Mouse (Mus musculus) liver, embryonic 14.5 days (tissue): ENCODE data around the gene Slc33a1. TPM values are rescaled to one million over a fixed set of nuclear protein-coding genes. Genes with fewer than 3 reads are reported as not detected.

ENCODE experiments used
- ATAC-seq: fragments of 200-750 bp; cut with Nextera tagmentation; 2 replicates; pipeline ENCODE4 v1.8.0; 2017; ENCODE audit warnings: moderate number of reproducible peaks, mild to moderate bottlenecking, moderate library complexity; ENCODE audit not compliant: insufficient read depth
- DNase-seq, 3 experiments: peaks; one replicate each; pipeline ENCODE4 v3.0.0-alpha.2; 2012 to 2013; ENCODE audit warnings: low read depth in 3 of 3, low spot score in 3 of 3
- H3K27ac ChIP-seq: fragments of 300-500 bp; sonication (generic); 2 replicates; pipeline ENCODE4 v1.5.1; 2014; ENCODE audit warnings: moderate library complexity, mild to moderate bottlenecking, control low read depth, inconsistent platforms
- H3K27me3 ChIP-seq: fragments of 300-500 bp; sonication (generic); 2 replicates; pipeline ENCODE4 v1.6.1; 2014; ENCODE audit warnings: mild to moderate bottlenecking, low read length, moderate library complexity; ENCODE audit not compliant: control insufficient read depth, insufficient read depth
- H3K36me3 ChIP-seq: fragments of 300-500 bp; sonication (generic); replicated peaks from 2 replicates; pipeline ENCODE4 v1.6.1; 2014; ENCODE audit warnings: low read depth; ENCODE audit not compliant: control insufficient read depth, insufficient read depth
- H3K4me1 ChIP-seq, 2 experiments: fragments of 200-500 bp in 1 of 2; fragments of 300-500 bp in 1 of 2; sonication (generic) in 1 of 2; replicated peaks; 2 replicates each; pipeline ENCODE4 v1.6.1; 2012 to 2014; ENCODE audit warnings: antibody characterized with exemption in 1 of 2, inconsistent platforms in 1 of 2, low read length in 1 of 2; ENCODE audit not compliant: control insufficient read depth in 2 of 2, insufficient read depth in 2 of 2
- H3K4me2 ChIP-seq: fragments of 300-500 bp; sonication (generic); 2 replicates; pipeline ENCODE4 v1.6.1; 2014; ENCODE audit warnings: low read depth, mild to moderate bottlenecking, control low read depth, moderate library complexity
- H3K4me3 ChIP-seq, 2 experiments: fragments of 200-500 bp in 1 of 2; fragments of 300-500 bp in 1 of 2; sonication (generic) in 1 of 2; 2 replicates each; pipeline ENCODE4 v1.5.1; 2012 to 2014; ENCODE audit warnings: low read depth in 2 of 2, low read length in 2 of 2, mild to moderate bottlenecking in 2 of 2, control low read depth in 1 of 2, inconsistent platforms in 1 of 2, moderate library complexity in 1 of 2; ENCODE audit not compliant: insufficient read depth in 1 of 2
- H3K9ac ChIP-seq: fragments of 300-500 bp; sonication (generic); replicated peaks from 2 replicates; pipeline ENCODE4 v1.6.1; 2014; ENCODE audit warnings: mild to moderate bottlenecking, control low read depth, moderate library complexity
- H3K9me3 ChIP-seq: fragments of 300-500 bp; sonication (generic); 2 replicates; pipeline ENCODE4 v1.6.1; 2016; ENCODE audit warnings: low read length, mixed read lengths; ENCODE audit not compliant: control insufficient read depth
- CTCF ChIP-seq: IDR thresholded peaks from 2 replicates; pipeline ENCODE4 v1.5.1; 2016; ENCODE audit warnings: antibody characterized with exemption, low read depth, control low read depth
- EP300 ChIP-seq: IDR thresholded peaks from 2 replicates; pipeline ENCODE4 v1.6.1; 2016; ENCODE audit warnings: antibody characterized with exemption, low read depth
- WGBS: fragments of 180-500 bp; shearing (Covaris S2); extraction: QIAGEN DNeasy Blood & Tissue Kit; methylation state at CpG from one replicate; pipeline ENCODE4 v1.1.7; 2014; ENCODE audit not compliant: insufficient replicate concordance; 5-methylcytosine and 5-hydroxymethylcytosine counted together
- polyA plus RNA-seq, 2 experiments: library from polyadenylated mRNA; depleted of rRNA in 1 of 2; stranded (reverse) in 1 of 2; unstranded in 1 of 2; fragments of >200 nt; fragmentation: Nextera tagmentation in 1 of 2; extraction: Ambion mirVana in 1 of 2; gene quantifications; 2 replicates each; pipeline versions ENCODE4 v1.2.1 to v1.2.3; 2012 to 2014

Slc33a1 gene
- polyA plus RNA-seq, 2 experiments, result 6.0 to 9.8 TPM

DNA sequence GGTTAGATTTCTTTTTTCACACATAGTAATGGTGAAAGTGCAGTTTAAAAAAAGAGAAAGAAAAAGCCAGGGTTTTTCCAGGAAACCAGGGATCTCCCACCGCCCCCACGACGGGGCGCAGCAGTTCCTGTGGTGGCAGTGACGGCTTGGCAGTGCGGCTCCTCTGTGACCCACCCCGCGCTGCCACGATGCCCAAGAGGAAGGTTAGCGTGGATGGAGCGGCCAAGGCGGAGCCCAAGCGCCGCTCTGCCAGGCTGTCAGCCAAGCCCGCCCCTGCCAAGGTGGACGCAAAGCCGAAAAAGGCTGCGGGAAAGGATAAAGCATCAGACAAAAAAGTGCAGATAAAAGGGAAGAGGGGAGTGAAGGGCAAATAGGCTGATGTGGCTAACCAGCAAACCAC lies 59.3 kb downstream of the Slc33a1 start:
- Histone ChIP-seq H3K36me3 (no peaks in the 10 kb centered on the region), H3K27ac (no peak overlapping the region), H3K4me1 (no peaks in the 10 kb centered on the region), H3K4me2 (peak overlapping the region; percentile 36), H3K9me3 (no peaks in the 10 kb centered on the region), H3K4me3 (peak overlapping the region; percentile 6 to 18; a peak in 1 of 4 replicates), H3K27me3 (peaks cover 4% of the 10 kb centered on the region; the same call in 1 of the 2 replicates), H3K9ac (no peak overlapping the region)
- ATAC-seq (no peak), DNase-seq (no peak)
- TF ChIP-seq EP300 (no peak), CTCF (no peak)
- WGBS, result 1% methylated on average over 18 of the region's 18 CpGs

DNA sequence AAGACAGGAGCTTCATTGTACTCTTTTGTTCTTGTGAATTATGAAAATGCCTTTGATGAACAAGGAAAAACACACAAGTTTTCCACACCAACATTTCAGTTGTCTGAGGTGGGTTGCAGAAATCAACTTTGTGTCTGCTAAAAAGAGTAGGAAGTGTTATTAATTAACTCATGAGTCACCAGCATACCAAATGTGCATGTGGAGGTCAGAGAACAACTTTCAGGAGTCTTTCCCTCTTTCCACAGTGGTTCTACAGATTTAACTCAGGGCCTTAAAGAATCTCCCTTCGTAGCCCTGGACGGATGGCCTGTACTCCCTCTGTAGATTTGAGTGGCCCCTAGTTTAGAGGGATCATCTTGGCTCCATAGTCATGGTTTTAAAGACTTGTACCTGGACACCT lies 60.4 kb downstream of the Slc33a1 start:
- Histone ChIP-seq H3K27me3 (peaks cover 11% of the 10 kb centered on the region; the same call in 1 of the 2 replicates), H3K36me3 (no peaks in the 10 kb centered on the region), H3K4me3 (no peak overlapping the region), H3K27ac (no peak overlapping the region), H3K4me1 (no peaks in the 10 kb centered on the region), H3K9me3 (no peaks in the 10 kb centered on the region), H3K9ac (no peak overlapping the region), H3K4me2 (no peak overlapping the region)
- 58% methylated on average over 2 of the region's 2 CpGs for WGBS
- ATAC-seq (no peak), DNase-seq (no peak)
- TF ChIP-seq CTCF, result no peak

DNA sequence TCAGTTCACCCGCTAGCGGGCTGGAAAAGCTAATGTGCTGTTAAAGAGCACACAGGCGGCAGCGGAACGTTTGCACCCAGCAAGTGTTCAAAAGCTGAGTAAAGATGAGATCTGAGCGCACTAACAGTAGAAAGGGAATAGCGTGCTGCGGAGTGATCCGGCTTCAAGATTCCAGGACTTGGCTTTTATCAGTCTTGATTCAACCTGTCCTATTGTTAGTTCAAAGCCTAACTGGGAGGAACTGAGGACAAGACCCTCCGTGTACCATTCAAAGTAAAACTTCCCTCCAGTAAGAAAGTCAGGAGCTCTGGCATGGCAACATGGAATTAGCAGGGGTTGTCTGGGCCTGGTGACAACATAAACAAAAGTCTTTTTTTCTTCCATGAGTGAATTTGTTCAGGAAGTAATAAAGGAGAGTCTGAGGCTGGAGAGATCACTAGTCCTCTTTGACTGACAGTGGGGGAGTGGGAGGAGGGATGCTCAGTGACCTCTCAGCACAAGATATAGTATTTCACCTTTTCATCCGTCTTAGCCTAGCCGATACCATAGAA lies 64.5 kb downstream of the Slc33a1 start:
- TF ChIP-seq CTCF (no peak), EP300 (no peak)
- Histone ChIP-seq H3K4me1 (0 out of 4 replicates have a peak, but pooled peaks cover 0 to 1% of the 10 kb centered on the region in 2 experiments), H3K4me3 (no peak overlapping the region), H3K36me3 (no peaks in the 10 kb centered on the region), H3K9ac (no peak overlapping the region), H3K27ac (no peak overlapping the region), H3K4me2 (peak overlapping the region; percentile 59), H3K9me3 (no peaks in the 10 kb centered on the region), H3K27me3 (peaks cover 22% of the 10 kb centered on the region)
- DNase-seq, result no peak
- 7% methylated on average over 12 of the region's 12 CpGs for WGBS
- ATAC-seq, result no peak

DNA sequence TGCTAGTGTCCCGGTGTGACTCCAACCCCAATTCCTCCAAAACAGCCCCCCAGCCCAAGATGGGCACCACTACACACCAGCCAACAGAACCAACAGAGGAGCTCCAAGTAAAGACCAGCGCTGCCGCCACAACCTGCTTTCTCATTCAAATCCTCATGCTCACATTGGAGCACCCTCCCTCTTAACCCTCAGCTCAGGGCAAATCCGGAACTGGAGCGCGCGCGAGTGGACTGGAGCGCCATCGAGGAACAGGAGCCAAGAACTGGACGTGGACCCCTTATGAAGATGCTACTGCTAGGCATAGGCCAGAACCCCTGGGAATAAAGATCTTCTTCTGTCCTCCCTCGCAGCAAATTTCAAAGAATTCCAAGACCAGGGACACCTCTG lies 65.3 kb downstream of the Slc33a1 start, which contains the start of gene Plch1:
TSS of gene Plch1 (minus strand) at position 164 of the 387 bp plus-strand sequence.
- H3K27ac ChIP-seq, result no peak within 1 kb of the TSS
- H3K9ac ChIP-seq, result no peak within 1 kb of the TSS
- peak within 1 kb of the TSS; percentile 59 for H3K4me2 ChIP-seq
- H3K36me3 ChIP-seq, result no peaks in the 10 kb centered on the region
- H3K9me3 ChIP-seq, result no peaks in the 10 kb centered on the region
- peaks cover 22% of the 10 kb centered on the region for H3K27me3 ChIP-seq
- H3K4me3 ChIP-seq, result peak within 1 kb of the TSS; percentile 36 to 48
- DNase-seq, result peak in 2 of 3 experiments; percentile 4 to 11
- TF ChIP-seq CTCF (no peak), EP300 (no peak)
- H3K4me1 ChIP-seq, result 0 out of 4 replicates have a peak, but pooled peaks cover 0 to 1% of the 10 kb centered on the region in 2 experiments
- ATAC-seq, result no peak; the same call in 1 of the 2 replicates
- WGBS, result under 1% methylated on average over 12 of the region's 12 CpGs

DNA sequence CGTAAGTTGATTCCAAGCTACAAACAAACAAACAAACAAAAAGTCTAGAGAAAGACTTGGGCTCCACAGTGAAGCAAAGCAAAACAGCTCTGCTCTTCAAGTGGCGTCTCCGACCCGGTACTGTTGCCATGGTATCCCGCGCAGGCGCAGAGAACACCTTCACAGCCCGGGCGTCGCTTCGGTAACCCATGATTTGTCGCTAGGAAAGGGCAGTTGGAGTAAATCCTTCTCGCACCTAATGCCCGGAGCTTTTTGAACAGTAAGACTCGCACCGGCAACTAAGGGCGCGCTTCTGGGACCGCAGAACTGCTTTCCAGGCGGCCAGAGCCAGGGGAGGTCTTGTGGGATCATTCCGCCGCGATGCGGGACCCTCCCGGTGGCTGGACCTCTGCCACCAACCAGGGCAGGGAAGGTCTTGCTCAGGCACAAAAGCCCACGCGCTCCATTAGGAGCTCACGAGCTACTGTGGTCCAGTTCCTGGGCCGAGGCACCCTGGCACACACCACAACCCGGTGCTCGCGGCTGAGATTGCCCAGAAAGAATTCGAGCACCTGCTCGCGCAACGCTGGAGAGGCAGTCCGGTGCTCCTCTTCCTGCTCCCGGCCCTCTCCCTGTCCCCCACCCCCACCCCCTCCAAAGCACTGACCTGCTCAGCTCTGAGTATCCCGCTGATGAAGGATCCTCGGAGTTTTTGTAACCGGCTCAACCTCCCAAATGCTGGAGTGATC lies 65.8 kb downstream of the Slc33a1 start:
- Histone ChIP-seq H3K4me3 (peak overlapping the region; percentile 36 to 48), H3K4me2 (peak overlapping the region; percentile 59), H3K9ac (no peak overlapping the region), H3K4me1 (0 out of 4 replicates have a peak, but pooled peaks cover 0 to 1% of the 10 kb centered on the region in 2 experiments), H3K27me3 (peaks cover 22% of the 10 kb centered on the region), H3K36me3 (no peaks in the 10 kb centered on the region), H3K27ac (no peak overlapping the region), H3K9me3 (no peaks in the 10 kb centered on the region)
- TF ChIP-seq EP300, result no peak
- no peak for TF ChIP-seq CTCF
- WGBS, result under 1% methylated on average over 41 of the region's 41 CpGs
- DNase-seq, result peak; percentile 3 to 15 (median 11)
- peak; percentile 21; the same call in 1 of the 2 replicates for ATAC-seq
